Mouse (Mus musculus) liver, embryonic 13.5 days (tissue): Measurements from ENCODE around the gene Zic5. TPM values are rescaled to one million over a fixed set of nuclear protein-coding genes. Genes with fewer than 3 reads are reported as not detected.

ENCODE experiments used
- ATAC-seq: fragments of 200-750 bp; cut with Nextera tagmentation; 2 replicates; pipeline ENCODE4 v1.8.0; 2017; ENCODE audit warnings: low read depth, mild to moderate bottlenecking, moderate number of reproducible peaks, moderate library complexity
- DNase-seq: peaks from one replicate; pipeline ENCODE4 v3.0.0; 2022
- H3K27ac ChIP-seq: fragments of 300-500 bp; sonication (generic); 2 replicates; pipeline ENCODE4 v1.5.1; 2015; ENCODE audit warnings: moderate library complexity, mild to moderate bottlenecking, inconsistent platforms
- H3K27me3 ChIP-seq: fragments of 300-500 bp; sonication (generic); 2 replicates; pipeline ENCODE4 v1.6.1; 2015; ENCODE audit warnings: mild to moderate bottlenecking, inconsistent platforms
- H3K36me3 ChIP-seq: fragments of 300-500 bp; sonication (generic); 2 replicates; pipeline ENCODE4 v1.6.1; 2015; ENCODE audit warnings: mild to moderate bottlenecking, inconsistent platforms
- H3K4me1 ChIP-seq: fragments of 300-500 bp; sonication (generic); replicated peaks from 2 replicates; pipeline ENCODE4 v1.6.1; 2015; ENCODE audit warnings: inconsistent platforms
- H3K4me2 ChIP-seq: fragments of 300-500 bp; sonication (generic); 2 replicates; pipeline ENCODE4 v1.6.1; 2015; ENCODE audit warnings: inconsistent platforms, mild to moderate bottlenecking, moderate library complexity
- H3K4me3 ChIP-seq: fragments of 300-500 bp; sonication (generic); replicated peaks from 2 replicates; pipeline ENCODE4 v1.5.1; 2015; ENCODE audit warnings: mild to moderate bottlenecking, inconsistent platforms
- H3K9ac ChIP-seq: fragments of 300-500 bp; sonication (generic); 2 replicates; pipeline ENCODE4 v1.6.1; 2015; ENCODE audit warnings: mild to moderate bottlenecking, inconsistent platforms
- H3K9me3 ChIP-seq: fragments of 300-500 bp; sonication (generic); replicated peaks from 2 replicates; pipeline ENCODE4 v1.6.1; 2016; ENCODE audit warnings: inconsistent platforms
- WGBS: fragments of 180-500 bp; shearing (Covaris S2); methylation state at CpG from one replicate; pipeline ENCODE4 v1.1.7; 2015; ENCODE audit not compliant: insufficient replicate concordance; 5-methylcytosine and 5-hydroxymethylcytosine counted together
- polyA plus RNA-seq: library from polyadenylated mRNA; unstranded; fragments of >200 nt; fragmentation: Nextera tagmentation; extraction: Ambion mirVana; gene quantifications from 2 replicates; pipeline ENCODE4 v1.2.1, GENCODE M21; 2015

Gene Zic5
- polyA plus RNA-seq, 1 experiment from 2014 or later, result 0.02 TPM

- ATAC-seq (no peak), DNase-seq (no peak)
- Histone ChIP-seq H3K4me1 (no peaks in the 10 kb centered on the region; the same call in 1 of the 2 replicates), H3K9ac (no peak overlapping the region), H3K9me3 (no peaks in the 10 kb centered on the region), H3K4me3 (no peak overlapping the region), H3K4me2 (no peak overlapping the region), H3K36me3 (no peaks in the 10 kb centered on the region), H3K27ac (no peak overlapping the region), H3K27me3 (peaks cover 91% of the 10 kb centered on the region)
- WGBS, result 17% methylated on average over 1 of the region's 1 CpGs
Observed at GRCm38 (mm10) chr14:122486611-122487010, 21.1 kb upstream of the Zic5 start.

DNA sequence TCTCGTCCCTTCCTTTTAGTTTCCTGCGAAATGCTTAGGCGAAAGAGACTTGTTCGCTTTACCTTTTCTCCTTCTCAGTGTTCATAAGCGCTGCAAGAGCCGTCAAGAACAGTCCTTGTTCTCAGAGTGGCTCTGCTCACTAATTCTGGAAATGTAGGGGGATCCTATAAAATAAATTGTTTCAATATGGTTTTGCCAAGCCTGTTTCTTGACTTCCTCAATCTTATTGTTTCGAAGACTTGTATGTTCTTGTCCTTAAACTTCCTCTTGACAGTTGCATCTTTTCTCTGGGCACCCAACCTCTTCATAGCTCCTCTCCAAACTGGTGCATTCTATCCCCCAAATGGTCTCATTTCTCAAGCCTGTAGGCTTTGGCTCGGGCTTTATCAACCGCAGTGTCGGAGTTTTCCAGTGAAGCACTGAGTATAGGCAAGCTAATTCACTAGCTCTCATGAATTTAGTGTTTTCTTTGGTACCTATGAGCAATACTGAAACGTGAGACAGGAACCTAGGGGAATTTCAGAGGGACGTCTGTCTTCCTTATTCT is 20.2 kb upstream of the Zic5 start:
- DNase-seq, result no peak
- Histone ChIP-seq H3K4me2 (no peak overlapping the region), H3K27me3 (peaks cover 91% of the 10 kb centered on the region)

DNA sequence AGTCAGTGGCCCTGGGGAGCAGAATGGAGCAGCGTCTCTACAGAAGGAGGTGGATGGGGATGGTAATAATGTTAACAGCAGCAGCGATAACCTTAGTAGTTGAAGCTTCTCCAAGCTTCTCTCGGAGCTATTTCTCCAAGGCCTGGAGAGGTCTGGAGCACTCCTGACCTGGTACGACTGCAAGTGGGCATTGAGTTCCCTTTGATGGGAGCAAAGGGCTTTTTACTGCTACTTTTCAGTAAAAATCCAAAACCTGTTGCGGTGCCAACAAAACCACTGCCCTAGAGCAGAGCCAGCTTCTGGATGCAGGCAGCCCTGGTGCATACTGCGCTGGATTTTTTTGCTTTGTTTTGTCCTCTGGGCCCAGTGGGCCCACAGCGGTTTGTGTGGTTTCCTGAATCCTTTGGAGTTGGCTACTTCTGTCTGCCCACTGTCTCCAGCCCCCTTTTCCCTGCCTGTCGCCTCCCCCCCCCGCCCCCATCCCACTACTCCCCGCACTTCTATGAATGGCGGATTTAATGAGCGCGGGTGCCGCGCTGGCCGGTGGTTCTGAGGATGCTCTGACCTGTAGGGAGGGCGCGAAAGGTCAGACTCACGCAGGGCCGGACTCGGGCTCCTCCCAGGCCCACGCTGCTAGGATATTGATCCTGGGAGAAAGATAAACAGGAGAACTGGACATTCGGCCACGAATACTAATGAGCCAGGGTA is 19.5 kb upstream of the Zic5 start:
- no peaks in the 10 kb centered on the region for H3K9me3 ChIP-seq
- no peak overlapping the region for H3K4me2 ChIP-seq
- WGBS, result 3% methylated on average over 24 of the region's 24 CpGs
- no peak overlapping the region for H3K27ac ChIP-seq
- no peaks in the 10 kb centered on the region for H3K36me3 ChIP-seq
- H3K27me3 ChIP-seq, result peaks cover 91% of the 10 kb centered on the region
- ATAC-seq (no peak), DNase-seq (no peak)
- no peak overlapping the region for H3K4me3 ChIP-seq
- no peak overlapping the region for H3K9ac ChIP-seq
- H3K4me1 ChIP-seq, result no peaks in the 10 kb centered on the region

More for the DNA sequence above, 20.2 kb upstream of the Zic5 start:
- WGBS, result 2% methylated on average over 12 of the region's 12 CpGs
- H3K9ac ChIP-seq, result no peak overlapping the region
- H3K9me3 ChIP-seq, result no peaks in the 10 kb centered on the region
- no peaks in the 10 kb centered on the region for H3K36me3 ChIP-seq
- no peak for ATAC-seq
- no peak overlapping the region for H3K27ac ChIP-seq
- H3K4me3 ChIP-seq, result no peak overlapping the region
- H3K4me1 ChIP-seq, result no peaks in the 10 kb centered on the region; the same call in 1 of the 2 replicates

DNA sequence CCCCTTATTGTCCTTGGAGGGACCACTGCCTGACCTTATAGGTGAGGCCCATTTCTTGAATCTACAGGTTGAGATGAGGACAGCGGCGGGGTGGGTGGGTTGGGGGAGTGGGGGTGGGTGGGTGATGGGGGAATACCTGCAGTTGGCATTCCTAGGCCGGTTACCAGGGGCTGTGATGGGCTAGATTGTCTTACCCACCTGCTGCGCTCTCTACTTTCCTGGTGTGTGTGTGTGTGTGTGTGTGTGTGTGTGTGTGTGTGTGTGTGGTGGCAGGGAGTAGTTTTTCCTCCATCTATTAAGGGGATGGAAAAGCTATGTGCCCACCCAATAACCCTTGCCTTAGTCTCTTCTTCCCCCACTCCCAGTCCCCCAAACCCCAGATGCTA is 19.0 kb upstream of the Zic5 start:
- Histone ChIP-seq H3K27ac (no peak overlapping the region), H3K4me1 (no peaks in the 10 kb centered on the region), H3K27me3 (peaks cover 90% of the 10 kb centered on the region), H3K36me3 (no peaks in the 10 kb centered on the region), H3K9me3 (no peaks in the 10 kb centered on the region), H3K4me2 (no peak overlapping the region), H3K9ac (no peak overlapping the region), H3K4me3 (no peak overlapping the region)
- WGBS, result 0% methylated on average over 4 of the region's 4 CpGs
- no peak for DNase-seq
- no peak for ATAC-seq

DNA sequence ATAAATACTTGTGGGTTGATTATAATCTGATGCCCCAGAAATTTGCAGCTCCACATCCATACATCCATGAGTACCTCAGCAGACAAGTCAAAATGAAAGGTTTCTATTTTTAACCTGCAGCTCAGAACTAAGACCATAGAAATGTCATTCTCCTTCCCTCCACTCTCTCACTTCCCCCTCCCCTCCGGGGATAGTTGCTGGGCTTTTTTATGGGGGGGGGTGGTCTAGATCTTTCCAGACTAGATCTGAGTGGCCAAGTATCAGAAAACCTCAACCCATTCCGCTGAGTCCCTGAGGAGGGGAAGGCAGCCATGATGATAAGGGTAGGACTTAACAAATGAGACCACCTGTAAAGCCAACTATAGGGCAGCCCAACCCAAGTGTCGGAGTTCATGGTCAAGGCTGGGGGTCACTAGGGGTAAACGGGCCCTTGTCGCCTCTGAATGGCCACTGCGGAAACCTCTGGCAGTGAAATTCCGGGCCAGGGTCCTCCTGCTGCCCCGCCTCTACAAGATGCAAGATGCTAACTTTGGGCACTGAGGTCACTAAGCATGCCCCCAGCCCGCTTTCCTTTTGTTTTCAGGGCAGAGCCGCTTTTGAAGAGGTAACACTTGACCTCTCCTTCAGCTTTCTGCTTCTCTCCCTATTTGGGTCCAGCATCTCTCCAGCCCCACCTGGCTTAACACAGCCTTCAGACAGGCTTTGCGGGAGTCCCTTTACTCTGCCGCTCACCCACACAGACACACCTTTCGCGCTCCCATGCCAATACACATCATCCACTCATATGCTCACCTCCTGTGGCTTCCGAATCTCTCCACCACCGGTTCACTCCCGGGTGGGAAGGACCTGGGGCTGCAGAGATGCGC is 18.3 kb upstream of the Zic5 start:
- H3K36me3 ChIP-seq, result no peaks in the 10 kb centered on the region
- H3K27me3 ChIP-seq, result peaks cover 90% of the 10 kb centered on the region
- no peaks in the 10 kb centered on the region for H3K4me1 ChIP-seq
- no peak overlapping the region for H3K4me2 ChIP-seq
- H3K4me3 ChIP-seq, result no peak overlapping the region
- DNase-seq, result no peak
- ATAC-seq, result no peak
- 4% methylated on average over 18 of the region's 18 CpGs for WGBS
- no peak overlapping the region for H3K27ac ChIP-seq
- no peak overlapping the region for H3K9ac ChIP-seq
- H3K9me3 ChIP-seq, result no peaks in the 10 kb centered on the region

- no peak overlapping the region for H3K4me3 ChIP-seq
- no peaks in the 10 kb centered on the region for H3K9me3 ChIP-seq
- 2% methylated on average over 5 of the region's 5 CpGs for WGBS
- H3K27me3 ChIP-seq, result peaks cover 96% of the 10 kb centered on the region
- no peaks in the 10 kb centered on the region for H3K36me3 ChIP-seq
- DNase-seq (no peak), ATAC-seq (no peak)
- H3K27ac ChIP-seq, result no peak overlapping the region
- no peak overlapping the region for H3K4me2 ChIP-seq
- no peak overlapping the region for H3K9ac ChIP-seq
- no peaks in the 10 kb centered on the region for H3K4me1 ChIP-seq
Observed at GRCm38 (mm10) chr14:122483024-122483385, 17.5 kb upstream of the Zic5 start.

- H3K9me3 ChIP-seq, result no peaks in the 10 kb centered on the region
- DNase-seq (no peak), ATAC-seq (no peak)
- H3K27ac ChIP-seq, result no peak overlapping the region
- no peaks in the 10 kb centered on the region for H3K36me3 ChIP-seq
- no peaks in the 10 kb centered on the region for H3K4me1 ChIP-seq
- peaks cover 98% of the 10 kb centered on the region for H3K27me3 ChIP-seq
- no peak overlapping the region for H3K9ac ChIP-seq
- H3K4me3 ChIP-seq, result no peak overlapping the region
- WGBS, result 2% methylated on average over 38 of the region's 38 CpGs
- no peak overlapping the region for H3K4me2 ChIP-seq
Observed at GRCm38 (mm10) chr14:122482081-122483023, 16.9 kb upstream of the Zic5 start.

DNA sequence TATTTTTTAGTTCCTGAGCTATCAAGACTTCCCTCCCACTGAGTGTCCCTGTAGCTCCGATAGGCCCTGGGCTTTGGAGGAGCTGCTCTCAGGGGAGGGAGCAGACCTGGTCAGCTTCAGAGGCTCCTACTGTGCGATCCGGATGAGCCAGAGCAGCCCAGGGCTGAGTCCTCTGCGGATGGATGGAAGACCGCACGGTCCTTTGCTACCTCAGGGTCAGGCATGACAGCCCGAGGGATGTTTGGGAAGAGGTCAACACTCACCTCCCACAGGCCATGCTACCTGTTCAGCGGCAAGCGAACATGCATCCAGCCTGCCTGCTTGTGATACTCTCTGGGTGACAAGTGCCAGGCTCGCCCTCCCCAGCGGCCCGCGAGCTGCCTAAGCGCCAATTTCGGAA is 15.7 kb upstream of the Zic5 start:
- no peaks in the 10 kb centered on the region for H3K4me1 ChIP-seq
- no peak for ATAC-seq
- H3K36me3 ChIP-seq, result no peaks in the 10 kb centered on the region
- H3K27ac ChIP-seq, result no peak overlapping the region
- DNase-seq, result no peak
- WGBS, result 6% methylated on average over 15 of the region's 15 CpGs
- H3K9ac ChIP-seq, result no peak overlapping the region
- H3K4me3 ChIP-seq, result no peak overlapping the region
- no peaks in the 10 kb centered on the region for H3K9me3 ChIP-seq
- H3K4me2 ChIP-seq, result no peak overlapping the region
- peaks cover 99% of the 10 kb centered on the region for H3K27me3 ChIP-seq

- DNase-seq (no peak), ATAC-seq (no peak)
- WGBS, result 3% methylated on average over 2 of the region's 2 CpGs
- no peak overlapping the region for H3K4me2 ChIP-seq
- H3K4me1 ChIP-seq, result peaks cover 6% of the 10 kb centered on the region
- H3K36me3 ChIP-seq, result no peaks in the 10 kb centered on the region
- no peak overlapping the region for H3K4me3 ChIP-seq
- H3K27me3 ChIP-seq, result peaks cover 99% of the 10 kb centered on the region
- H3K9me3 ChIP-seq, result no peaks in the 10 kb centered on the region
- no peak overlapping the region for H3K27ac ChIP-seq
- no peak overlapping the region for H3K9ac ChIP-seq
Observed at GRCm38 (mm10) chr14:122480355-122480754, 14.9 kb upstream of the Zic5 start.

DNA sequence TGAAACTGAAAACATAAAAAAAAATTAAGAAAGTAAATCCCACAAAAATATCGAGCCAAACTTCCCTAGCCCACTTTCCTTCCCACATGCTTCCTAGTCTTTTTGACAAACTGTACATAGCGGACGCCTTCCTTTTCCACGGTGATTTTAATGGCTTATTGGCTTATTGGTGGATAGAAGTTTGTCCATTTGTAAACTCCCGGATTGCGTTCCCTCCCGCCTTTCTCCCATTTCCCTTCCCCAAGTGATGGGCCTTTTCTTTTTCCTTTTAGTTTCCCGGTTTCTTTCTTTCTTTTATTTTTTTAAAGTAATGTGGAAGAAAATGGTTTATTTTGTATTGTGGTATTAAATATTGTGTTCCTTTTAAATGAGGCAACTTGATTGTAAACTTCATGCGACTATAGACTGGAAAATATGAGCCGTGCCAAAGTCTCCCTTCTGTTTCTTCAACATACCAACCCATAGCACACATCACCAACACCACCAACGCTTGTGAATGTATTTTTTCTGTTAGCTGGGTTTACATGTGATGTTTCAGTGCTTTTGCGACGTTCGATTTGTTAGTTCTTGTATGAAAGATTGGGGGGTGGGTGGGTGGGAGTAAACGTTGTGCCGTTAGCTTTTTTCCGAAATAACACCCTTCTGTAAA is 14.1 kb upstream of the Zic5 start:
- no peak for ATAC-seq
- DNase-seq, result no peak
- WGBS, result 28% methylated on average over 17 of the region's 17 CpGs
- no peak overlapping the region for H3K27ac ChIP-seq
- H3K27me3 ChIP-seq, result peaks cover 99% of the 10 kb centered on the region
- H3K9ac ChIP-seq, result no peak overlapping the region
- no peak overlapping the region for H3K4me3 ChIP-seq
- no peaks in the 10 kb centered on the region for H3K9me3 ChIP-seq
- peaks cover 13% of the 10 kb centered on the region for H3K4me1 ChIP-seq
- H3K36me3 ChIP-seq, result no peaks in the 10 kb centered on the region
- no peak overlapping the region for H3K4me2 ChIP-seq
